Mouse (Mus musculus) forebrain, postnatal 0 days (tissue): ENCODE data around the gene N4bp3. TPM values are rescaled to one million over a fixed set of nuclear protein-coding genes. Genes with fewer than 3 reads are reported as not detected.
"Not testable (repeated sequence)": the region's sequence is repeated elsewhere in the genome, so short reads cannot be mapped to it uniquely, and the experiment has no call there.

Experiments
- ATAC-seq: fragments of 200-750 bp; cut with Nextera tagmentation; 2 replicates; pipeline ENCODE4 v1.8.0; 2017; ENCODE audit warnings: mild to moderate bottlenecking, moderate library complexity
- DNase-seq: peaks from one replicate; pipeline ENCODE4 v3.0.0-alpha.2; 2015
- H3K27ac ChIP-seq: fragments of 300-500 bp; sonication (generic); 2 replicates; pipeline ENCODE4 v1.5.1; 2014; ENCODE audit warnings: low read depth, mild to moderate bottlenecking, antibody characterized with exemption, low read length, moderate library complexity, mixed read lengths
- H3K27me3 ChIP-seq: fragments of 300-500 bp; sonication (generic); 2 replicates; pipeline ENCODE4 v1.6.1; 2014; ENCODE audit warnings: mild to moderate bottlenecking, low read length, mixed read lengths; ENCODE audit not compliant: insufficient read depth
- H3K36me3 ChIP-seq: fragments of 300-500 bp; sonication (generic); 2 replicates; pipeline ENCODE4 v1.6.1; 2014; ENCODE audit warnings: mild to moderate bottlenecking, moderate library complexity; ENCODE audit not compliant: insufficient read depth
- H3K4me1 ChIP-seq: fragments of 300-500 bp; sonication (generic); 2 replicates; pipeline ENCODE4 v1.6.1; 2014; ENCODE audit warnings: antibody characterized with exemption; ENCODE audit not compliant: insufficient read depth
- H3K4me2 ChIP-seq: fragments of 300-500 bp; sonication (generic); 2 replicates; pipeline ENCODE4 v1.6.1; 2014; ENCODE audit warnings: low read depth, mild to moderate bottlenecking, moderate library complexity
- H3K4me3 ChIP-seq: fragments of 300-500 bp; sonication (generic); 2 replicates; pipeline ENCODE4 v1.5.1; 2014; ENCODE audit warnings: low read depth, low read length, mixed read lengths
- H3K9ac ChIP-seq: fragments of 300-500 bp; sonication (generic); 2 replicates; pipeline ENCODE4 v1.6.1; 2014; ENCODE audit warnings: mild to moderate bottlenecking
- H3K9me3 ChIP-seq: fragments of 300-500 bp; sonication (generic); 2 replicates; pipeline ENCODE4 v1.6.1; 2016; ENCODE audit warnings: low read length
- CTCF ChIP-seq: sonication (generic); IDR thresholded peaks from 2 replicates; pipeline ENCODE4 v1.5.1; 2016; ENCODE audit warnings: antibody characterized with exemption, control low read depth, low read depth
- WGBS: fragments of 180-500 bp; shearing (Covaris S2); extraction: QIAGEN DNeasy Blood & Tissue Kit; methylation state at CpG from one replicate; pipeline ENCODE4 v1.1.7; 2014; 5-methylcytosine and 5-hydroxymethylcytosine counted together
- polyA plus RNA-seq: library from polyadenylated mRNA; unstranded; fragments of >200 nt; fragmentation: Nextera tagmentation; extraction: Ambion mirVana; gene quantifications from 2 replicates; pipeline ENCODE4 v1.2.1, GENCODE M21; 2015
- total RNA-seq: library from RNA; depleted of rRNA; stranded (reverse); fragments of >200 nt; gene quantifications from 2 replicates; pipeline ENCODE4 v1.2.3, GENCODE M21; 2014

The N4bp3 gene
- total and polyA plus RNA-seq, 2 experiments from 2014 or later = 17.9 to 23.4 TPM

DNA sequence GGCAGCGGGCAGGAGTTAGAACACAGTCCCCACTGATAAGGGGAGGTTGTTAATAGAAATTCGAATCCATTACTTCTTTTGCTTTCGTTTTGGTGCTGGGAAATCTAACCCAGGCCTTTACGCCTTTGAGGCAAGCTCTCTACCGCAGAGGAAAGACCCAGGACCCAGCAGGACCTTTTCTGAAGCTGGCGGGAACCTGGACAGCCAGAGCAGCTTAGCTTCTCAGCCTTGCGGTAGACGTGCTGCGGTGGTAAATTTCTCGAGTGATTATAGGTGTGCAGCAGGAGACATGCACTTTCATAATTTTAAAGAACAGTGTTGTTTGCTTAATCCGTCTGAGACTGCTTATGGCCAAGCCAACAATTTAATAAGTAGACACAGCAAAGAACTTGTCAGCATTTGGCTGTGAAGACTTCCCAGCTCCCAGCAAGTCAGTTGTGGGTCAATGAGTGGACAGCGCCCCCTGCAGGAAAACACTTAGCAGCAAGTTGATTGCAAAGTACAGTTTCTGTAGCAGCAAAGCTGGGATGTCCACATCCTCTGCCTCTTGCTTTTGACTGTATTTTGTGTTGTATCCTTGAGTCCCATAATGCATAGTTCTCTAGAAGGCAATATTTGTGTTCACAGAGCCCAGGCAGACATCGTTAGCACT, 30.8 kb upstream of the N4bp3 start:
- no peak for ATAC-seq

DNA sequence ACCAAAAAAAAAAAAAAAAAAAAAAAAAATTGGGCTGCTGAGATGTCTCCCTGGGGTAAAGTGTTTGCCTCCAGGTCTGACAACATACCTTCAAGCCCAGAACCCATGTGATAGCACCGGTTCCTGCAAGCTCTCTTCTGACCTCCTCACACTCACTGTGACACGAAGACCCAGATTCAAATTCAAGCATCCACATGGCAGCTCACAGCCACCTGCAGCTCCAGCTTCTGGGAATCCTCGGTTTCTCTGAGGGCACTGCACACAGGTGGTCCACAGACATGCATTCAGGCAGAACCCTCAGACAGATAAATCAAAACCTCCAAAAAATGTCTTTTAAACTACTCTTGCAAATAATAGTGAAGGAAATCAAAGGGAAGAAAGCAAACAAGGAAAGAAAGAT, 28.8 kb upstream of the N4bp3 start:
- no peaks in the 10 kb centered on the region for H3K36me3 ChIP-seq
- no peaks in the 10 kb centered on the region for H3K9me3 ChIP-seq
- no peaks in the 10 kb centered on the region for H3K4me1 ChIP-seq
- no peak overlapping the region for H3K9ac ChIP-seq
- no peak for TF ChIP-seq CTCF
- WGBS = 82% methylated on average over 3 of the region's 3 CpGs
- no peak overlapping the region for H3K27ac ChIP-seq
- no peak for ATAC-seq
- H3K4me3 ChIP-seq = no peak overlapping the region
- no peak overlapping the region for H3K4me2 ChIP-seq
- no peaks in the 10 kb centered on the region for H3K27me3 ChIP-seq
- DNase-seq = no peak

More for the DNA sequence above, 30.8 kb upstream of the N4bp3 start:
- Histone ChIP-seq H3K27ac (no peak overlapping the region), H3K9me3 (no peaks in the 10 kb centered on the region), H3K4me2 (no peak overlapping the region), H3K9ac (no peak overlapping the region), H3K27me3 (no peaks in the 10 kb centered on the region), H3K4me1 (no peaks in the 10 kb centered on the region), H3K36me3 (peaks cover 4% of the 10 kb centered on the region; the same call in 1 of the 2 replicates), H3K4me3 (no peak overlapping the region)
- 33% methylated on average over 13 of the region's 13 CpGs for WGBS
- peak; percentile 91 for TF ChIP-seq CTCF
- DNase-seq = peak; percentile 84

DNA sequence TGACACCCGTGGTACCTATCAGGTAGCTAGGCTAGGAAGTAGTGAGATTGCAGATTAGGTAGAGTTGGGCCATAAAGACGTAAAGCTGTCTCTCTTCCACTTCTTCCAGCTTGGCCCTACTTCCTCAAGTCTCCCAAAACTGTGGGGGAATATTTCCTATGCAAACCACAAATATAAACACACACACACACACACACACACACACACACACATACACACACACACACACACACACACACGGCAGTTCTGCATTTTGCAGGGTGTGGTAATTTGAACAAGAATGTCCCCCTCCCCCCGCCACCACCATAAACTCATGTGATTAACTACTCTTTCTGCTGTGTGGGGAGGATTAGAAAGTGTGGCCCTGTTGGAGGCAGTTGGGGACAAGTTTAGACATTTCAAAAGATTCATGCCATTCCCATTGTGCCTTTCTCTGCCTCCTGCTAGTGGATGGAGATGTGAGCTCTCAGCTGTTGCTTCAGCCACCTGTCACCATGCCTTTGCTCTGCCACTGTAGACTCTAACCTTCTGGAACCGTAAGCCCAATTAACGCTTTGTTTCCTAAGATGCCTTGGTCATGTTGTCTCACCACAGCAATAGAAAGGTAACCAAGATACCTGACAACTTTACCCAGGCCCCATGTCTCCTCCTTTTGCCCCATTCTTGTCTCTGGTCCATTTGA, 27.2 kb upstream of the N4bp3 start:
- Histone ChIP-seq H3K36me3 (no peaks in the 10 kb centered on the region), H3K9me3 (no peaks in the 10 kb centered on the region), H3K27ac (no peak overlapping the region), H3K9ac (no peak overlapping the region), H3K4me2 (no peak overlapping the region), H3K4me3 (no peak overlapping the region), H3K4me1 (no peaks in the 10 kb centered on the region), H3K27me3 (no peaks in the 10 kb centered on the region)
- DNase-seq (no peak), ATAC-seq (no peak)
- WGBS = 72% methylated on average over 6 of the region's 6 CpGs
- TF ChIP-seq CTCF = no peak

DNA sequence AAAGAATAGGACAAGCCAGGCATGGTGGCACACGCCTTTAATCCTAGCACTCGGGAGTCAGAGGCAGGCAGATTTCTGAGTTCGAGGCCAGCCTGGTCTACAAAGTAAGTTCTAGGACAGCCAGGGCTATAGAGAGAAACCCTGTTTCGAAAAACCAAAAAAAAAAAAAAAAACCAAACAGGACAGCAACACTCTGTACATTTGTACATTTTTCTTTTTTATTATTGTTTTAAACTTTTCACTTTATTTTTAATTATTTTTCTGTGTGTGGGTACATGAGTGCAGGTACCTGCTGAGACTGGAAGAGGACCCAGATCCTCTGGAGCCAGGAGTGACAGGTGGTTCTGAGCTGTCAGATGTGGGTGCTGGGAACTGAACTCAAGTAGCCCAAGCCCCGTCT, 24.7 kb upstream of the N4bp3 start:
- 83% methylated on average over 5 of the region's 5 CpGs for WGBS
- no peaks in the 10 kb centered on the region for H3K9me3 ChIP-seq
- no peak for ATAC-seq
- H3K4me3 ChIP-seq = no peak overlapping the region
- no peak overlapping the region for H3K27ac ChIP-seq
- no peak for DNase-seq
- H3K27me3 ChIP-seq = no peaks in the 10 kb centered on the region
- H3K9ac ChIP-seq = no peak overlapping the region
- no peaks in the 10 kb centered on the region for H3K36me3 ChIP-seq
- no peaks in the 10 kb centered on the region for H3K4me1 ChIP-seq
- no peak overlapping the region for H3K4me2 ChIP-seq
- no peak for TF ChIP-seq CTCF

DNA sequence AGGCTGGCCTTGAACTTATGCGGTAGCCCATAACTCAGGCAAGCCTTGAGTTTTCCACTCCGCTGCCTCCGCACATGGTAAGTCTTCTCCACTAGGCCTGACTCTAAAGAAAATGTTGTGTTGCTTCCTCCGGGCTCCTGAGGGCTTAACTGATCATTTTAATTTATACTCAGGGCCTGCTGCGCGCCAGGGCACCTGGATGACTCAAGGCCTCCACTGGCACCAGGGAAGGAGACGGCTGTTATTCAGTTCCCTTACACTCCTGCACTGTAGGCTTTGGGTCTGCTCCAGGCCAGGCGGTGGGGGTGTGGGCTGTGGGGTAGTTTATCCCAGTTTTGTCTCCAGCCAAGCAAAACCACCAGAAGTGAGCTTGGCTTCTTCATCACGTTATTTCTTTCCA, 22.6 kb upstream of the N4bp3 start:
- no peaks in the 10 kb centered on the region for H3K36me3 ChIP-seq
- H3K27me3 ChIP-seq = no peaks in the 10 kb centered on the region
- H3K4me1 ChIP-seq = no peaks in the 10 kb centered on the region
- ATAC-seq (no peak), DNase-seq (no peak)
- no peak overlapping the region for H3K4me2 ChIP-seq
- 75% methylated on average over 9 of the region's 9 CpGs for WGBS
- H3K27ac ChIP-seq = no peak overlapping the region
- H3K9ac ChIP-seq = no peak overlapping the region
- H3K9me3 ChIP-seq = no peaks in the 10 kb centered on the region
- no peak overlapping the region for H3K4me3 ChIP-seq
- no peak for TF ChIP-seq CTCF

- ATAC-seq (no peak), DNase-seq (no peak)
- no peaks in the 10 kb centered on the region for H3K27me3 ChIP-seq
- no peak for TF ChIP-seq CTCF
- WGBS = 74% methylated on average over 2 of the region's 2 CpGs
- no peaks in the 10 kb centered on the region for H3K36me3 ChIP-seq
- no peak overlapping the region for H3K4me2 ChIP-seq
- H3K4me3 ChIP-seq = no peak overlapping the region
- H3K4me1 ChIP-seq = no peaks in the 10 kb centered on the region
- H3K27ac ChIP-seq = no peak overlapping the region
- H3K9ac ChIP-seq = no peak overlapping the region
- no peaks in the 10 kb centered on the region for H3K9me3 ChIP-seq
These were observed 20.7 kb upstream of the N4bp3 start for GRCm38 (mm10) chr11:51671376-51671775.

GRCm38 (mm10) chr11:51670846-51671245, 20.2 kb upstream of the N4bp3 start:
- DNase-seq = no peak
- WGBS = 93% methylated on average over 7 of the region's 7 CpGs
- H3K4me2 ChIP-seq = no peak overlapping the region
- no peak overlapping the region for H3K4me3 ChIP-seq
- H3K9me3 ChIP-seq = no peaks in the 10 kb centered on the region
- no peaks in the 10 kb centered on the region for H3K4me1 ChIP-seq
- H3K27ac ChIP-seq = no peak overlapping the region
- ATAC-seq = no peak
- no peak for TF ChIP-seq CTCF
- no peaks in the 10 kb centered on the region for H3K36me3 ChIP-seq
- H3K9ac ChIP-seq = no peak overlapping the region
- no peaks in the 10 kb centered on the region for H3K27me3 ChIP-seq

DNA sequence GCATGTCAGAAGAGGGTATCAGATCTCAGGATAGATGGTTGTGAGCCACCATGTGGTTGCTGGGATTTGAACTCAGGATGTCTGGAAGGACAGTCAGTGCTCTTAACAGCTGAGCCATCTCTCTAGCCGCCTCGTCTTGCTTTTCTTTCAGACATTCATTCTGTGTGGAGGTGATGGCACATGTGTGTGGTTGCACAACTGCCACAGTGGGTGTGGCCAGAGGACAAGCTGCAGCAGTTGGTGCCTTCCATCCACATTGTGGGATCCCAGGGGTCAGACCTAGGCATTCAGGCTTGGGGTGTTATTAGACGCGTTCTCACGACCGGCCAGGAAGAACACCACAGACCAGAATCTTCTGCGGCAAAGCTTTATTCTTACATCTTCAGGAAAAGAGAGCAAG, 14.1 kb upstream of the N4bp3 start:
- H3K27ac ChIP-seq, H3K9me3 ChIP-seq, H3K9ac ChIP-seq, H3K4me2 ChIP-seq, ATAC-seq, H3K27me3 ChIP-seq, DNase-seq, H3K4me1 ChIP-seq, H3K36me3 ChIP-seq, H3K4me3 ChIP-seq: not testable (repeated sequence)
- 91% methylated on average over 7 of the region's 7 CpGs for WGBS
